Mouse (Mus musculus) lung, postnatal 14 days (tissue): ENCODE results near the gene C1qtnf6.

Experiments used
- DNase-seq: peaks from one replicate; pipeline ENCODE4 v3.0.0; 2021

Gene C1qtnf6

DNA sequence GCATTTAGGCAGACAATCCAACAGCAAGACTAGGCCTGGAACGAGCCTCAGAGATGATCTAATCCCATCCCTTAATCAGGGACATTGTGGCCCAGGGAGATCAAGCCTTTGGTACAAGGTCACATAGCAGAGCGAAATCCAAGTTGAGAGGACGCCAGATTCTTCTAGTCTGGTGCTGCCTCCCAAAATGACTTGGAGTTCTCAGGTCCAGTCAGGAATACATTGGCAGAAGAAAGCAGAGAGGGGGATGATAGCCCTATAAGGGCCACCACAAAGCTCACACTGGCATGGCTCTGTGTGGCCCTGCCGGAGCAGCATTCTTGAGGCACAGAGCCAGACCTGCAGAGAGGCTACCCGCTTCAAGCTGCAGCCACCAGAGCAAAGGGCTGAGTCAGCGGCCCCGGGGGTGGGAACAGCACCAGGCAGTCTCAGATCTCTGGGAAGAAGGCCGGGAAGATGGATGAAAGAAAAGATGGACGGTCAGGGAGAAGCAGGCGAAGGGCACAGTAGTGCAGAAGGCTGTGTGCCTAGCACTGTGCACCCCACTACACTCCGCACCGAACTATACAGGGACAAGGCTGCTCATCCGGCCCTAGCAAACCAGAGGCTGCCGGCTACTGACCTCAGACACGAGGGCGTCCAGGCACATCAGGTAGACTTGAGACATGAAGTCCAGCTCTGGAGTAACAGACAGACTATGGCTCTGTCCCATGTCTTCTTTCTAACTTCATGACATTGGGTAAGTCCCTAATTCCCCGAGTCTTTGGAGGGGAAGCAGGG, at the start of gene C1qtnf6:
Gene C1qtnf6, minus strand, starts transcription at position 746 of the 780 bp plus-strand sequence.
- DNase-seq = peak; percentile 62

DNA sequence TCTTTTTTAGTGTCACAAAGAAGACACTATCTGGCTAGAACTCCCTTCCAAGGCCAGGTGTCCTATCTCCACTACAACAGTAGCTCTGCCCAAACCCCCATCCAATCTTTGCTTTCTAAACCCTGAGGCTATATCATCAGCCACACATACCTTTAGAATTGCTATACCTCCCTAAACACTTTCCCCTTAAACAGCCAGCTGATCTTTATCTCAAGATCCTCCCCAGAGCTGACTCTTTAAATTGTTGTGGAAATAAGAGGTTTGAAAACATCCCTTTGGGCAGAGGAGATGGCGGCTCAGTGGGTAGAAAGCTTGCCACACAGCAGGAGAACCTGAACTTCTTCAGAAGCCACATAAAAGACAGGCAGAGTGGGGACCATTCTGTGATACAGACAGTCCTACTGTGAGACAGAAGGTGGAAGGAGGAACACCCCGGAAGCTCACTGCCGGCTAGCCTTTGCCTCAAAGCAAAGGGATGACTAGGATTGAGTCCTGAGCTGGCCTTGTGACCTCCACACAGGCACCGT, 45.1 kb upstream of the C1qtnf6 start:
- DNase-seq = no peak

DNA sequence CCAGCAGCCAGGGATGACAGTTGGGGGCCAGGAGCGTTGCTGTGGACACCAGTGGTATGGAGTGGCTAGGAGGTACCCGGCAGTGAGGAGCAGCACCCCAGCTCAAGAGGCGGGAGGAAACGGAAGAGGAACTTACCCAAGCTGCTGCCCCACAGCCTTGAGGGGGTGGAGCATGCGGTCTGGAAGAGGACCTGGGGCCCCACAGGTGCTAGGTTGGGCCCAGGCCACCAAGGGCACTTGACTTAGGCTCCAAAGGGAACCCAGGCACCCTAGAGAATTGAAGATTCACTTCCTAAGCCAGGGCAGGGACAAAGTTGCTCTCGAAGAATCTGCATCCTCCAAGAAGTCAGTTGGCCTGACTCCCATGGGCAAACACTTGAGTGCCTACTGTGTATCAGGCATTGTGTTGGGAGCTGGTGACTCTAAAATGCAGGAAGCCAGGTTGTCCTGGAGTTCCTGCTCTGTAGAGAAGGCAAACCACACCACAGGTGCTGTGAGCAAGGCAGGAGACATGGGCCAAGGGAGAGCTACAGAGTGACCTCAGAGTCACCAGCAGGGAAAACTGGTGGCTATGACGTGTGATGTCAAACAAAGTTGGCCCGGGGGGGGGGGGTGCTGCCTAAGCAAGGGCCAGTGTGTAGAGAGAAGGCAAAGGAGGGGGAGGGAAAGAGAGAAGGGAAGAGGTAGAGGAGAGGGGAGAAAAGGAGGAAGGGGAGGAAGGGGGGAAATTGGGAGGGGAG, 41.6 kb upstream of the C1qtnf6 start, which contains the start of gene Rac2:
Gene Rac2, minus strand, starts transcription at position 126 of the 740 bp plus-strand sequence.
- peak; percentile 32 for DNase-seq

DNA sequence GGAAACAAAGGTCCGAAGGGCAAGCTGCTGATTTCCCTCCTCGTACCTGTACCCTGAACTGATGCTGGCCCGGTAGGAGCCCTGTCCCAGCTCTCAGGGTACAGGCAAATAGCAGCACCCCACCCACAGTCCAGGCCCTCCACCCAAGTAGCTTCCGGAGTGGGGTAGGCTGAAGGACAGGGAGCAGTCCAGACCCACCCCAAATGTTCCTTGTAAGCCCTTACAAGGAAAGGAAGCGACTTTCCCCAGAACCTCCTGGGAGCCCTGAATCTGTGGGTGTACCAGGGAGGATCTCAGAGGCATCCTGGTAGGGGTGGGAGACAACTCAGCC, 41.0 kb upstream of the C1qtnf6 start:
- DNase-seq = no peak

DNA sequence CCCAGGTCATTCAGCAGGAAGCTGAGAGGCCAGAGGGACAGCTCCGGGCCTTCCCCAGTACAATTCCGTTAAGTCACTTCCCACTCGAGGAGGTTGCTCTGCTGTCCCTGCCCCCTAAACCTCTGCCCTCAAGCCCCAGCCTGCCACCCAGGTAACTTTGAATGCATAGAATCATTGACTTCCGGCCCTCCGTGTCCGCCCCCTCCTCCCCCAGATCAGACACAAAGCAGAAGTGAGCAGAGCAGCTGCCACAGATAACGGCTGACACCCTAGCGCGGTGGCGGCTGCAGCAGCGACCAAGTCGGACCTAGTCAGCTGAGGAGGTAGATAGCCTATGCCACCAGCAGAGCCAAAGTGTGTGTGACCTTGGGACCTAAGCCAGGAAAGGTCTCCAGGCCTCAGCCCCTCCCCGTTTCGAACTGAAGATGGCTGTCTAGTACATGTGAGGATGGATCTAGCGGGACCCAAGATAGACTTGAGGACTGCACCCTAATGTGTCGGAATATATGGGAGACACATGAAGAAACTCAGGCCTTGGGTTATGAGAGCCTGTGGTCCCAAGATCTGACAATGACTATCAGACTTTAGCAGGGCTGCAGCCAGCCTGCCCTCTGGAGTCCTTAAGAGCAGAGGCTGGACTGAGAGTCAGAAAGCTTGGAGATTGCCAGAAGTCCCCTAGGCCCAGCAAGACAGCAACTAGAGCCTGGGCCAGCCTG, 40.5 kb upstream of the C1qtnf6 start:
- peak; percentile 25 for DNase-seq

DNA sequence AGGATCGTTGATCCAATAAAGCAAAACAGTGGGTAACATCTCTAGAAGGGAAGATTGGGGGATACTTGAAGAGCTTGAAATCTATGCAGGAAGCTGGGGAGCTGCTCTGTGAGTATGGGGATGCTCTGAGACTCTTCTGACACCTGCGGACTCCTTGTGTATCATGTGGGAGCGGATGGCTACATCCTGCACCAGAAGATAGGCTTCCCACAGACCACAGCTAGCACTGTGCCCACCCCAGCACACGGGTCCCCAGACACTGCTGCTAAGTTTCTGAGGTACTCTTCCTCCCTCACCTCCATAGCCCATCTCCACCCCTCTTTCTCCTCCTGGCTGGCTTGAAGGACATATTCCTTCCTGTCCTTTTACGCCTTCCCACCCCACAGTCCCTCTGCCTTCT, 39.0 kb upstream of the C1qtnf6 start:
- DNase-seq = no peak

DNA sequence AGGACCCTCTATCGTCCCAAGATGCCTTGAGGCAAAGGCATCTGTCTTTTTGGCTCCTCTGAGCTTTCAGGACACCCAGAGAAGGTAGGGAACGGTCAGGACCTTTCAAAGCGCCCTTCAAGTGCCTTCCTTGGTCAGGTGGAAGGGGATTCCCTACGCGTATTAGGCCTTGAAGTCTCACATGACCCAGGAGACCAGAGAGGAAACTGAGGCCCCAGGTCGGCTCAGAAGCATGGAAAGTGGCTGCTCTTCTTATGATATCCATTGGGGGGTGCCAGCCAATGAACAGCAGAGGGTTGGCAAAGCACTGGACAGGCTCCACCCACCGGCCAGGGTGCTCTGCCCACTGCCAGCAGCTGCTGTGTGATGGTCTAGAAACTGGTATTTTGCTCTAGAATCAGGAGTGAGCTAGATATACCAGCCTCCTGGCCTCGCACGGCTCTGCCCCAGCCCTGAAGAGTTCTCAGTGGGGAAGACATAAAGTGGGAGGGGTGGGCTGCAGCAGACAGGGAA, 36.4 kb upstream of the C1qtnf6 start:
- DNase-seq = no peak

DNA sequence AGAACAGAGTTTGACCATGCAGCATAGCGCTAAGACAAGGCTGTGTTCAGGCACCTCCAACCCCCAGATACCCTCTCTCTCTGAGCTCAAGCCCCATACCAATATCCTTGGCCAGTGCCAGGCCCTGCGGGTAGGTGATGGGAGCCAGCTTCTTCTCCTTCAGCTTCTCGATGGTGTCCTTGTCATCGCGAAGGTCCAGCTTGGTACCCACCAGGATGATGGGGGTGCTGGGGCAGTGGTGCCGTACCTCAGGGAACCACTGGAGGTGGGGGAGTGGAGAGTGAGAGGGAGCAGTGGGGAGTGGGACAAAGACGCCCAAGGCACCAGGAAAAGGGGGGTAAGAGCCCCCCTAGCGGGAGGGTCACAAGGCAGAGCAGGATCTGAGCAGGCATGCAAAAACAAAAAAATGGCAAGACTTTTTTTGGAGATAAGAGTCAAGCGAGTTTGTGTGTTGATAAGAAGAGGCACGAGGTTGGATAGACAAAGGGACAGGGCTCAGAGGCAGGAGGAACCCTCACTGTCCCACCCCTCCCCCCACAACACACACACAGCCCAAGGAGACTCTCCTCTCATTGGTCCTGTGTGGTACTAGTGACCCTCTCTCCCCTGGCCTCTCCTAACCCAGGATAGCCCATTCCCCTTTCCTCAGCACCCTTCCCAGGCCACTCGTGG, 33.7 kb upstream of the C1qtnf6 start:
- DNase-seq = no peak

DNA sequence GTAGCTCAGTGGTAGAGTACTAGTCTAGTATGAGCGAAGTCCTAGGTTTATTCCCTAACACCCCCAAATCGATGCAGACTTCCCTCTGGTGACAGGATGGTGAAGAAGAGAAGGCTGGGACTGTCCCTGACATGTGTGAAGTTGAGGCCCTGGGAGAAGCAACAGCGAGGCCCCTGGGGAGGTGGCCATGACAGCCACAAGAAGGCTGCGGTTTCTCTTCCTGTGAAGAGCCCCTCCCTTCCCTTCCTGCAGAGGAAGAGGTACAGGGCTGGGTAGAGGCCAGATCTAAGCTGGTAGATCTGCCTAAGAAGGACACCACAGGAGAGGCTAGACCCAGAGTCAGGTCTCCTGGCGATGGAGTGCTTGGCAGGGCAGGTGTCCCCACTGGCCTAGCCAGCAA, 32.7 kb upstream of the C1qtnf6 start:
- no peak for DNase-seq

DNA sequence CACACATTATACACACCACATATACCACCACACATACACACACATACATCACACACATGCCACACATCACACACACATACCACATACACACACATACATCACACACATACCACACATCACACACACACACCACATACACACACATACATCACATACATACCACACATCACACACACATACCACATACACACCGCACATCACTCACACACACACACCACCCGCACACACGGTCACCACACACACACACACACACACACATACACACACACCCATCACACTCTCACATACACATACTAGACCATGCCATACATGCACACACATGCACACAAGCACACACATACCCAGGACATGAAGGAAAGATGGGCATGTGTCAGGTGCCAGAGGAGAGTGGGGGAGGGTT, 32.1 kb upstream of the C1qtnf6 start:
- DNase-seq = no peak

DNA sequence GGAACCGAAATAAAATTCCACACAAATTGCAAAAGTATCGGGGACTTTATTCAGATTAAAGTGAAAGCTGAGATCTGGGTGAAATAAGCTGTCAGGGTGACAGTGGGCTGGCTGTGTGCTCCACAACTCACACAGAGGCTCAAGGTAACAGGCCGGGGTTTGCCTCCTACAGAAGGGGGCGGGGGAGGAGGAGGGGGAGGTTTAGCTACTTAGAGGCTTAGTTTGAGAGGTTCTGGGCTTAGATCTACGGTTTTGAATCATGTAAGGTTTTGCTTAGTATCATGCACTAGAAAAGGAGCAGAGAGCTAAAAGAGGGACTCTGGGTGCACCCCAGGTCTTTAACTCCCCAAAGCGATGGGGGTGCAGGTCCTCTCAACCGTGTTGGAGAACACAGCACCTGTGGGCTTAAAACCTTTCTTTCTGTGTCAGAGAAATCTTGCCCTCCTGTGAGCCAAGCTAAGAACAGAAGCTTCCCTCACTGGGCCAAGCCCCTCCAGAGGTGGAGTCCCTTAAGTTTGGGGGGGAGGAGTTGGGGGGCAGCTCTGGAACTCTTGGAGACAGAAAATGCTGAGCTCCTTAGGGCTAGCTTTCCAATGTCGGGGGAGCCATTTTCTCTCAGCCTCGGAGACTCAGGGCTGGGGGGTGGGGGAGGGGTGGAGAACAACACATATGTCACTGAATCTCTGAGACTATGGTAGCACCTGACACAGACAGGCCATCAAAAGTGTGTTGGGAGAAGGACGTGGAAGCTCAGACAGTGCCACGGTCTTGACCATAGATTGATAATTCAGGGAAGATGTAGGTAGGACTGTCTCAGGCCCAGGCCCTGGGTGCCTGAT, 28.1 kb upstream of the C1qtnf6 start:
- DNase-seq = no peak

DNA sequence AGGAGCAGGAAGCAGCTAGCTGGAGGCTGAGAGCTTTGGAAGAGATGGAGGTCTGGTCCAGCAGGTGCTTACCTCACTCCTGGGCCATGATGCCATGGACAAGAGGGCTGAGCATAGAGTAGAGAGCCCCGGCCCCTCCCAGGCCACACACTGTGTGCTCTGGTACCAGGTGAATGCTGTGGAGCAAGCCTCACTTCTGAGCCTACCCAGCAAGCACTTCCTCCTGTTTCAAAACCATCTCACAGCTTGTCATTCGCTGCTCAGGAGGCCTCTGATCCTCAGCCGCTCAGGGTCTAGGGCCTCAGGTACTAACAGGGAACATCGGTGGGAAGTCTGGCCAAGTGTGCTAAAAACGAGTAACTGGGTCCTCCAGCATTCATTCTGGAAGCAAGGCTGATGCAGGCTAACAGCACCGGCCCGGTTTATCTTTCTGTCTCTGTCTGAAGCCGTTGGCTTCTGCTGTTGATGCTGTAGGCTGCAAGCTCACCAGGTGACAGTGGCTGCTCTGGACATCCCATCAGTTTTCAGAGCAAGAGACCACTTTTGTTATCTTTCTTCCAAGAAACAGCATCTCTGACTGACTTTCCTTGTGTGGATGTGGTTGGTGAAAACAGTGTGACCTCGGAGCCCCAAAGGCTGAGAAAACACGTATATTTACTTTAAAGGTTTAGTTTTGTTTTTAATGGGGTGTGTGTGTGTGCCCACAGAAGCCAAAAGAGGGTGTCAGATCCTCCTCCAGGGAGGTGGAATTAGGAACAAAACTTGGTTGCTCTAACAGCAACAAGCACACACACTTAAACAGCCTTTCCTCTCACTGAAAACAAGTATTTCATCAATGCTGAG, 26.7 kb upstream of the C1qtnf6 start:
- no peak for DNase-seq

DNA sequence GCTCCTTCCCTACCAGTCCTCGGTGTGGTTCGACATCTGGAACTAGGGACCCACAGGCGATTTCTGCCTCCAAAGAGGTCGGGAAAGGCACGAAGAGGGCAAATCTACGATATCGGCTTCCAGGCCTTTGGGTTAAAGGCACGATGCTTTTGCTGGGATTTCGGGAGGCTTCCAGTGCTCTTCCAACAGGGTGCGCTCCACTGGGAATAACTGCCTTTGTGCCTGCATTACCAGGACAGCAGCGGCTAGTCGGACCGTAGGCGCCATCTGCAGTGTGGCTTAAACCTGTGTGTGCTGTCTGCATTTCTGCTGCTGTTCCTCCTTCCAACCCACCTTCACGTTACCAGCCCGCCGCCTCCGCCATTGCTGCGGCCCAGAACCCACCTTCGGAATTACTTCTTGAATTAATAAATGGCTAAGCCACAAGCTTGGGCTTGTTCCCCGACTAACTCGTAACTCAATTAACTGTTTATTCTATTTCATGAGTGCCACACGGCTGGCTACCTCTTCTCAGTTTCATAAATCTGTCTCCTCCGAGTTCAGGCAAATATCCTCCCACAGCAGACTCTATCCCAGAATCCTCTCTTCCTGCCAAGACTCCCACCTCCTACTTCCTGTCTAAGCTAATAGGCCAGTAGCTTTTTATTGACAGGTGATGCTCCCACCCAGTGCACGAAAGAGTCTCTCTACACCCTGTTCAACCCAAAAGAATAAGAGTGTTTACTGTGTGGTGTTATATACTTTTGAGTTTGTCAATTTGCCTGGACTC, 23.5 kb upstream of the C1qtnf6 start:
- no peak for DNase-seq

DNA sequence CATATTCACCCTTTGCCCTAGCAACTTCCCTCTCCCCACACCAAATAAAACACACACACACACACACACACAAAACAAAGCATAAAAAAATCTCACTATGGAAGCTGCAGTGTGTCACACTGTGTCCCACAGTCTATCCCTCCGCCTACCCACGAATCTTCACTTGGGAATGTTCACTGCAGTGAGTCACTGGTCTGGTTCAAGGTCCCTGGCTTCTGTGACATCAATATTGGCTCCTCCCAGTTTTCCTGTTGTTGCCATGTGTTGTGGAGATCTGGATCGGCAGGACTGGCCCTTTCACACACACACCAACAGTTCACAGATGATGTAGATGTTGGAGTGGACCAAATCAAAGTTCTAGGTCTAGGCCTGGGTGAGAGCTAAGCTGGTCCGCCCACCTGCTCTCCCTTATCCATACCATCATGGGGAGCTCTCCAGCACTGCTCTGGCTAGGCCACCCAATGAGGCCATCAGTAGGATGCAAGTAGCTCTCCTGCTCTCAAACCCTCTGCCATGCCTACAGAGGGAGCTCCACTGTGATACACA, 18.0 kb upstream of the C1qtnf6 start:
- no peak for DNase-seq

DNA sequence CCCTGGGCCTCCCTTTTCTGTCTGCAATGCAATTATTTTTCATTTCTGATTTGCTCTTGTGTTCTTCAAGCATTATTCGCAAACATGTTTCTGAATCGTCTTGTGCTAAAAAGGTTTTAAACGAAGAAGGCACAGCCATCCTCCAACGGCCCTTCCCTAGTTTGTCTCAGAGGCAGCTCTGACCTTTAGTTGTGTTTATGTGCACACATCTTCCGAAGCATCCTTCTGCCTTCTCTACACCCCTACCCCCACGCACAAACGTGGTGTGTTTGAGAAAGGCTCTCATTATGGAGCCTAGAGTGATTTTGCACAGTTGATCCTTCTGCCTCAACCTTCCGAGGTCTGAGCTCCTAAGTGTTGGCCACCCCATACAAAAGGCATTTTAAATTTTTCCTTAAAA, 17.5 kb upstream of the C1qtnf6 start:
- no peak for DNase-seq

DNA sequence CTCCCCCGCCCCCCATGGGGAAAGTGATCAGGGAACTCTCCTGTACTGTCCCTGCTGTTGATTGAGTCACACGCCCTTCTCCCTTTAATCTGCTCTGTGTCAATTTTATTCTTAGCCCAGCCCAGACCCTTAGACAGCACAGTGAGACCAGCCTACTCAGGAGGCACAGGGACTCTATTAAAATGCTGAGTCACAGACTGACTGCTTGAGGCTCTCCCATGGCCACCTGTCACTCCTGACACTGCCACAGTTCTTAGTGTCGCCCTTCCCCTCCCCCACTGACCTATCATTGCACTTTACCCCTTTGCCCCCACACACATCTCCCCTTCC, 17.1 kb upstream of the C1qtnf6 start:
- DNase-seq = no peak

DNA sequence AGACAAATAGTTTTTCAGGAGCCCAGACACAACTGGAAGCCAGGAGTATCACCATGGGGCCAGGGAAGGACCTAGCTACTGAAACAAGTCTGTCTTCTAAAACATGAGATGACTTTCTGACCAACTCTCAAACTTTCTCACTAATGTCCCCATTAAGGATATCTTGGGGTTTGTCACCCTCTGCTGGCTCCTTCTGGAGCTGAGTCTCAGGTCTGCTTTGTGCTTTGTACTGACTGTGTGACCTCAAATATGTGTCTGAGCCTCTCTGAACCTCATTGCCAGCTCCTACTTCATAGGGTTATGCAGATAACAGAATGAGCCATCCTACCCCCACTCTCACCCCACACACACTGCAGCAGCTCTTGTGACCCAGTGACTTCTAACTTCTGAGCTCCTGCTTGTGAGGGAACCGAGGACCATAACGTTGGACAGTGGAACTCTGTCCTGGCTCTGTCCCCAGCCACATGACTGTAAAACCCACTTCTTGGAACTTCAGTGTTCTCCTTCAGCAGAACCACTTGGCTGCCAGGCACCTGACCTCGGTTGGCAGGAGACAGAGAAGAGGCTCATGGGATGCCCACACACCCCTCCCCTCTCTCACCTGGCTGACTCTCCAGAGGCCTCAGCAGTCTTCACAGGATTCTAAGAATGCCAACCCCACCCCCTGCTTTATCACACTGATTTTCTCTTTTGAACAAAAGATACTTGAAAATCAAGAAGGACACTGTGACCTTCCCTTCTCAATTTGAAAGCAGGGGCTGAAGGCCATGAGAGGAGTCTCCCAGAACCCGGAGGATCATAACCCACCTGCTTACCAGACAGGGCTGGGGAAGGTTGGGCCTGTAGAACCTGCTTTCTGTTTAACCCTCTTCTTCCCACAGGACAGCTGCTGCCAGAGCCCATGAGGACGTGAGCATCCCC, 16.5 kb upstream of the C1qtnf6 start:
- DNase-seq = peak; percentile 62

DNA sequence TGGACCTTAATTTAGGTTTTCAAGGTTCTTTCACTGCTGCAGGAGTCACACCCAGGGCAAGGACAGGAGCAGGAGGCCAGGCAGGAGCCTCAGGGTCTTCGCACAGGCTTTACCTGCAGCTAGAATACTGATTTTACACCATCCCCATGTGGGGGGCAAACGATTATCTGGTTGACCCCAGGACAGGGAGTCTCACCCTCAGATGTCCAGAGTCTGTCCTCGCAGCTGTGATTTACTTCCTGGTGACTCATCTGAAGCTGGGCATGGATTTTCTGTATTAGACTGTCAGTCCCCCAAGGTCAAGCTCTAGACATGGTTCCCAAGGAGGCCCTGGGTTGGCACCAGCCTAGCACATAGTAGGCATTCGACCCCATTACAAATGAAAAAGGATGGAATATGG, 14.8 kb upstream of the C1qtnf6 start:
- no peak for DNase-seq

DNA sequence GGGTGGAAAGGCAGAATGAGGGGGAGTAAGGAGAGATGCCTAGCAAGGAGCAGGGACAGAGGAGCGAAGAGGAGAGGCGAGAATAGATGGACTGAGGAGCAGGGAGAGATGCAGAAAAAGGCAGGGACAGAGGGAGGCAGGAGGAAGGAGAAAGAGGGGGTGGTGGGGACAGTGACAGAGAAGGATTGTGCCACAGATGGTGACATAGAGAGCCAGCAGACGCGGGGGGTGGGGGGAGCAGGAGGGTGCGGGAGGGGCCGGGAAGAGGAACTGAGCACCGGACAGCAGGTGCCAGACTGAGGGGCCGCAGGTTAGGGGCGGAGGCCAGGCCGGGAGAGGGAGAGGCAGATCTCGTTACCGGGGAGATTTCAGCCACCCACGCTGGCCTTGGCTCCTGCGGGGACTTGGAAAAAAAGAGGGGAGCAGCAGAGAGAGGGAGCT, 13.4 kb upstream of the C1qtnf6 start, which contains the start of gene Sstr3:
Gene Sstr3, minus strand, starts transcription at position 125 of the 441 bp plus-strand sequence.
- DNase-seq = no peak
